Mouse (Mus musculus): ENCODE data around the gene Fam172a. TPM values are rescaled to one million over a fixed set of nuclear protein-coding genes. Genes with fewer than 3 reads are reported as not detected.

The Fam172a gene
- polyA plus RNA-seq, 1 experiment from 2014 or later: 41.6 TPM

DNA sequence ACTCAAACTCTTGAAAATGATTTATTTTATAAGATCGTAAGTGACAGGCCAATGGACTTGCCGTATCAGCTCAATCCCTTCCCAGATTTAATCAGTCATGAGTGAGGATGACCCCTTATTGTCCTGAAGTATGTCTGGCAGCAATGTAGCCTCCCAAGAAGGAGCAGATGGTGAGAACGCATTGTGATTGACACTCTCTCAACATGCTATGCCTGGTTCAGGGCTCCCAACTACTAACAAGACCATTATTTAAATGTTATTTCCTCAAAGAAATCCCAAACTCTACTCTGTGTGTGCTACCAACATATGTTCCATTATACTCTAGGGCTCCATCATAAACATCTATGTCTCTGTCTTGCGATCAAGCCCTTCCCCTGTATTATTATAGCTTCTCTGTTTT lies 412.1 kb downstream of the Fam172a start:
- 88% methylated on average over 4 of the region's 4 CpGs for WGBS
- no peak overlapping the region for H3K4me2 ChIP-seq (replicated peaks)
- no peak overlapping the region for H3K27ac ChIP-seq (replicated peaks)
- no peaks in the 10 kb centered on the region for H3K36me3 ChIP-seq
- H3K4me1 ChIP-seq: no peaks in the 10 kb centered on the region
- no peaks in the 10 kb centered on the region for H3K27me3 ChIP-seq
- no peak overlapping the region for H3K4me3 ChIP-seq
- ATAC-seq (ENCODE audit: low FRiP score, low read depth): no peak
- no peak overlapping the region for H3K9ac ChIP-seq (replicated peaks)
- H3K9me3 ChIP-seq: no peaks in the 10 kb centered on the region

GRCm38 (mm10) chr13:78118715-78119114 lies 416.9 kb downstream of the Fam172a start:
- H3K9ac ChIP-seq (replicated peaks): no peak overlapping the region
- H3K36me3 ChIP-seq: no peaks in the 10 kb centered on the region
- H3K4me2 ChIP-seq (replicated peaks): no peak overlapping the region
- no peaks in the 10 kb centered on the region for H3K27me3 ChIP-seq
- no peak overlapping the region for H3K27ac ChIP-seq (replicated peaks)
- H3K4me3 ChIP-seq: no peak overlapping the region
- no peaks in the 10 kb centered on the region for H3K4me1 ChIP-seq
- 83% methylated on average over 1 of the region's 1 CpGs for WGBS
- H3K9me3 ChIP-seq: no peaks in the 10 kb centered on the region
- ATAC-seq (ENCODE audit: low FRiP score, low read depth): no peak

GRCm38 (mm10) chr13:78121991-78122390 lies 420.2 kb downstream of the Fam172a start:
- H3K36me3 ChIP-seq: no peaks in the 10 kb centered on the region
- no peaks in the 10 kb centered on the region for H3K27me3 ChIP-seq
- H3K9ac ChIP-seq (replicated peaks): no peak overlapping the region
- no peaks in the 10 kb centered on the region for H3K4me1 ChIP-seq
- H3K4me2 ChIP-seq (replicated peaks): no peak overlapping the region
- no peak overlapping the region for H3K27ac ChIP-seq (replicated peaks)
- WGBS: 95% methylated on average over 7 of the region's 7 CpGs
- no peaks in the 10 kb centered on the region for H3K9me3 ChIP-seq
- no peak for ATAC-seq (ENCODE audit: low FRiP score, low read depth)
- H3K4me3 ChIP-seq: no peak overlapping the region

DNA sequence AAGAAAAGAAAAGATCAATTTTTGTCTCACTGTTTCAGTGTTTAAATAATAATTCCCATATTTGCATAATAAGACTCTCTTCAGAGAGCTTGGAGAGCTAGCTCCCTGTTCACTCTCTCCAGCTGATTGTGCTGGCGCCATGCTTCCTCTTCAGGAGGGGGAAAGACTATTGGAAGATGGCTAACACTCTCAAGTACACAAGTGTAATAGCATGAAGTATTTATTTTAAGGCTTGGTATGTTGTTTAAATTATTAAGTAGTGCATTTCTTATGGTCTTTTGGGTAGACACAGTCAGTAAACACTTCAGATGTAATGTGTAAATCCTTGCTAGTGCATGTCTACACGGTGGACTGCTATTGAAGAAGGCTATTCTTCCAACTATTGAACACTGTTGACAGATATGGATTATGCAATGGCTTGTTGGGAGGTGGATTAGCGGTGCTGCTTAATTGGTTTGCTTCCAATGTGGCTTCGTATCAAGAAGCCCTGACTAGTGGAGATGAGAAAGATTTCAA lies 422.1 kb downstream of the Fam172a start:
- WGBS: 82% methylated on average over 4 of the region's 4 CpGs
- ATAC-seq (ENCODE audit: low FRiP score, low read depth): no peak
- no peaks in the 10 kb centered on the region for H3K4me1 ChIP-seq
- no peaks in the 10 kb centered on the region for H3K9me3 ChIP-seq
- H3K4me2 ChIP-seq (replicated peaks): no peak overlapping the region
- no peaks in the 10 kb centered on the region for H3K36me3 ChIP-seq
- no peak overlapping the region for H3K4me3 ChIP-seq
- H3K27me3 ChIP-seq: no peaks in the 10 kb centered on the region
- H3K9ac ChIP-seq (replicated peaks): no peak overlapping the region
- H3K27ac ChIP-seq (replicated peaks): no peak overlapping the region

- ATAC-seq (ENCODE audit: low FRiP score, low read depth): no peak
- WGBS: 88% methylated on average over 5 of the region's 5 CpGs
- H3K4me2 ChIP-seq (replicated peaks): no peak overlapping the region
Observed at GRCm38 (mm10) chr13:78157465-78157864, 455.6 kb downstream of the Fam172a start.

DNA sequence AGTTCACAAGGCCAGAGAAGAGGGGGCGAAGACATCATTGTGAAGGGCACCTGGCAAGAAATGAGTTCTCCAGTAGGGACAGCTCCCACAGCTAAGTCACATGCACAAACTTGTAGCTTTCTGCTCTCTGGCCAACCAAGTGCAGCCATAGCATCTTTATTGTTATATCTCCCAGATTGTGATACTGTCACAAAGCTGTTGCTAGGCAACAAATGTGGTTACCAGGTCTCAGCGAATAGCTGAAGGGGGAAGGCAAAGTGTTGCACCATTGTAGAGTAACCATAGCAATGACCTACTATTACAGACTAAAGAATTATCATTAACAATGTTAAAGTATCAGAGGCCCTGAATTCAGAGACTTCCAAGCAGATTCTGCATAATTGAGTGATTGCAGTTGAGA lies 460.3 kb downstream of the Fam172a start:
- ATAC-seq (ENCODE audit: low FRiP score, low read depth): peak; percentile 64
- Histone ChIP-seq H3K4me2 (replicated peaks) (0 out of 2 replicates have a peak overlapping the region, but pooled peaks have one; percentile 18), H3K4me1 (peaks cover 20% of the 10 kb centered on the region), H3K27me3 (peaks cover 17% of the 10 kb centered on the region), H3K36me3 (no peaks in the 10 kb centered on the region), H3K9ac (replicated peaks) (no peak overlapping the region), H3K27ac (replicated peaks) (peak overlapping the region; percentile 49; the same call in 1 of the 2 replicates), H3K4me3 (no peak overlapping the region), H3K9me3 (no peaks in the 10 kb centered on the region)
- WGBS: 27% methylated on average over 2 of the region's 2 CpGs

More at GRCm38 (mm10) chr13:78157465-78157864, 455.6 kb downstream of the Fam172a start:
- Histone ChIP-seq H3K36me3 (no peaks in the 10 kb centered on the region), H3K27me3 (no peaks in the 10 kb centered on the region), H3K9ac (replicated peaks) (no peak overlapping the region), H3K4me1 (peaks cover 10% of the 10 kb centered on the region), H3K4me3 (no peak overlapping the region), H3K27ac (replicated peaks) (no peak overlapping the region), H3K9me3 (no peaks in the 10 kb centered on the region)

DNA sequence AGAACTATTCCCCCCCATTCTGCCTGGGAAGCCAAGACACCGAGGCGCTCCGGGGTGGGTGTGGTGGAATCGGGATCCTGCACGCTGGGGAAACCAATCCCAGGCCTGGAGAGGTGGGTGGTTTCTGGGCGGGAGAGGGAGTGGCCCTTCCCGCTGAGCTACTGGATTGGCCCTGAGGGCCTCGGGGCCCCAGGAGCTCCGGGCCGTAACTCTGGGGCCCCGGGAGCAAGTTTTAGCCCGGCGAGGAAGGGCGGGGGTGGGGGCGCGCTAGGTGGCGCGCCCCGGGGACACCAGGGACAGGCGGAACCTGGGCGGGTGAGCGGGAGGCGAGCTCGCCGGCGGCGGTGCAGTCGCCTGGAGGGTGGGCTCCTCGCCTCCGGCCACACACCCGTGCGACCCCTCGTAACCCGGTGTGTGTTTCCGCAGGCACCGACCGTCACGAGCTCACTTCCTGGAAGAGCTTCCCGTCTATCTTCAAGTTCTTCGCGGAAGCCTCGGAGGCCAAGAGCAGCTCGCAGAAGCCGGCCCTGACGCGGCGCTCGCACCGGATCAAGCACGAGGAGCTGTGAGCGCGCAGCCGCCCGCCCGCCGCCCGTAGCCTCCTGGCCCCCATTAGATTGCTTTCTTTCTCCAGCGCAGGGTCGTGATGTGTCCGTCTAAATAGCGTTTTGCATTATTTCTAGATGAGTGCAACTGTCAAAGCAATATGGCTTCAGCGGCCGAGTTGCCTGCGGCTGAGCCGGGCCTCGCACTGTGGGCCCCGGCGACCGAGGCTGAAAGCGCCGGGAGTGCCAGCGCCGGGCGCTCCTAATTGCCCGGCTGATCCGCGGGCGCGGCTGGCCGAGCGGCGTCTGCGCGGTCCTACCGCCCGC lies 461.5 kb downstream of the Fam172a start:
- peak overlapping the region; percentile 67 for H3K4me3 ChIP-seq
- H3K4me1 ChIP-seq: peaks cover 20% of the 10 kb centered on the region
- peak overlapping the region; percentile 87 for H3K9ac ChIP-seq (replicated peaks)
- H3K36me3 ChIP-seq: no peaks in the 10 kb centered on the region
- peaks cover 27% of the 10 kb centered on the region for H3K27me3 ChIP-seq
- under 1% methylated on average over 73 of the region's 86 CpGs for WGBS
- peak; percentile 91 for ATAC-seq (ENCODE audit: low FRiP score, low read depth)
- H3K27ac ChIP-seq (replicated peaks): peak overlapping the region; percentile 97
- H3K4me2 ChIP-seq (replicated peaks): peak overlapping the region; percentile 80
- H3K9me3 ChIP-seq: no peaks in the 10 kb centered on the region

- peak overlapping the region; percentile 80 for H3K4me2 ChIP-seq (replicated peaks)
- 0 out of 2 replicates have a peak overlapping the region, but pooled peaks have one; percentile 97 for H3K27ac ChIP-seq (replicated peaks)
- no peaks in the 10 kb centered on the region for H3K9me3 ChIP-seq
- H3K4me3 ChIP-seq: peak overlapping the region; percentile 67
- H3K36me3 ChIP-seq: no peaks in the 10 kb centered on the region
- peaks cover 20% of the 10 kb centered on the region for H3K4me1 ChIP-seq
- no peak for ATAC-seq (ENCODE audit: low FRiP score, low read depth)
- H3K9ac ChIP-seq (replicated peaks): peak overlapping the region; percentile 87; the same call in 1 of the 2 replicates
- H3K27me3 ChIP-seq: peaks cover 34% of the 10 kb centered on the region
Observed at GRCm38 (mm10) chr13:78164941-78165340, 463.1 kb downstream of the Fam172a start.

GRCm38 (mm10) chr13:78168166-78168565 lies 466.3 kb downstream of the Fam172a start:
- Histone ChIP-seq H3K4me2 (replicated peaks) (no peak overlapping the region; the same call in 1 of the 2 replicates), H3K9ac (replicated peaks) (no peak overlapping the region), H3K27me3 (peaks cover 52% of the 10 kb centered on the region), H3K4me3 (no peak overlapping the region), H3K9me3 (no peaks in the 10 kb centered on the region), H3K36me3 (no peaks in the 10 kb centered on the region), H3K4me1 (0 out of 2 replicates have a peak, but pooled peaks cover 14% of the 10 kb centered on the region), H3K27ac (replicated peaks) (peak overlapping the region; percentile 77)
- 13% methylated on average over 4 of the region's 4 CpGs for WGBS
- no peak for ATAC-seq (ENCODE audit: low FRiP score, low read depth)

DNA sequence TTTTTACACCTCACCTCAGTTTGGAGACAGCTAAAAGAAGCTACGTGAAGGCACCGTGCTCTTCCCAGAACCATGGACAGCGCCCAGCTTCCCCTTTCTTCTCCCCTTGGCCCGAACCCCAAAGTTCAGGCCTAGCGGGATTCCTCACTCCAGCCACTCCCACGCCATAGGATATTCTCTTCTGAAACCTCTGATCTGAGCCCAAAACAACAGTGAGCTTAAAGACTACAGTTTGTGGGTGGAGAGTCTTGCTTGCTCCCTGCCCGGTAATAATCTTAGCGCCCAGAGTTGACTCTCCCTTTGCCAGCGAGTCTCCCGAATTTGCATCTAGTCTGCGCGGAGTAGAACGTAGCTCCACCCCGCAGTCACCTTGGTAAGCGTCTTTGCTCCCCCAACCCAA lies 469.5 kb downstream of the Fam172a start:
- Histone ChIP-seq H3K4me2 (replicated peaks) (peak overlapping the region; percentile 47), H3K9me3 (no peaks in the 10 kb centered on the region), H3K27ac (replicated peaks) (peak overlapping the region; percentile 84), H3K27me3 (peaks cover 55% of the 10 kb centered on the region), H3K4me3 (peak overlapping the region; percentile 30), H3K4me1 (peaks cover 9% of the 10 kb centered on the region; the same call in 1 of the 2 replicates), H3K36me3 (no peaks in the 10 kb centered on the region), H3K9ac (replicated peaks) (peak overlapping the region; percentile 46)
- WGBS: 1% methylated on average over 15 of the region's 15 CpGs
- ATAC-seq (ENCODE audit: low FRiP score, low read depth): peak; percentile 44; the same call in 1 of the 2 replicates

- Histone ChIP-seq H3K9me3 (no peaks in the 10 kb centered on the region), H3K9ac (replicated peaks) (peak overlapping the region; percentile 46), H3K4me1 (peaks cover 9% of the 10 kb centered on the region; the same call in 1 of the 2 replicates), H3K36me3 (no peaks in the 10 kb centered on the region), H3K4me3 (peak overlapping the region; percentile 30), H3K27ac (replicated peaks) (peak overlapping the region; percentile 84), H3K27me3 (peaks cover 54% of the 10 kb centered on the region), H3K4me2 (replicated peaks) (peak overlapping the region; percentile 47)
- 0 out of 2 replicates have a peak, but pooled peaks have one; percentile 51 for ATAC-seq (ENCODE audit: low FRiP score, low read depth)
- WGBS: 2% methylated on average over 17 of the region's 17 CpGs
Observed at GRCm38 (mm10) chr13:78171984-78172636, 470.3 kb downstream of the Fam172a start.

DNA sequence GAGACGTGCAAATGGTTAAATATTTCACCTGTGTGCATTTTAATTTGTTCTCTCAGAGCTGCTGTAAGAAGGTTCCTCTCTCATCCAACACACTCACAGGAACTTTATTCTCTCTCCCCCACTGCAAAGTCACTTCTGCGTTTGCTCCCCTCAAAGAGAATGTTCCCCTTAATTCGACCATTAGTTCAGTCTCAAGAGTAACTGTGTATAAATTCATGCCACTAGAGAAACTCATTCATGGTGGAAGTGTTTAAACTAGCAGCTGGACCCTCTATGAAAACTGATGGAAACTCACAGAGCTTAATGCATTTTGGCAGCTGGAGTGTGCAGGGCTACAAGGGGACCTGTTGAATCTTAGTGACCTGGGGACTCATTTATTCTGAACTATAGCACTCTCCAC lies 471.0 kb downstream of the Fam172a start:
- H3K36me3 ChIP-seq: no peaks in the 10 kb centered on the region
- no peaks in the 10 kb centered on the region for H3K9me3 ChIP-seq
- peak overlapping the region; percentile 30; the same call in 1 of the 2 replicates for H3K4me3 ChIP-seq
- H3K27ac ChIP-seq (replicated peaks): peak overlapping the region; percentile 84
- peak overlapping the region; percentile 46 for H3K9ac ChIP-seq (replicated peaks)
- peaks cover 9% of the 10 kb centered on the region; the same call in 1 of the 2 replicates for H3K4me1 ChIP-seq
- H3K4me2 ChIP-seq (replicated peaks): peak overlapping the region; percentile 47
- under 1% methylated on average over 3 of the region's 3 CpGs for WGBS
- peaks cover 46% of the 10 kb centered on the region for H3K27me3 ChIP-seq
- ATAC-seq (ENCODE audit: low FRiP score, low read depth): no peak
